Mouse (Mus musculus) limb, embryonic 15.5 days (tissue): ENCODE measurements around the gene Zgrf1. TPM values are rescaled to one million over a fixed set of nuclear protein-coding genes. Genes with fewer than 3 reads are reported as not detected.

Experiments
- ATAC-seq: fragments of 200-750 bp; cut with Nextera tagmentation; 2 replicates; pipeline ENCODE4 v1.8.0; 2017; ENCODE audit warnings: low read depth, moderate TSS enrichment; ENCODE audit not compliant: insufficient number of reproducible peaks, low FRiP score, low TSS enrichment
- H3K27ac ChIP-seq: fragments of 300-500 bp; sonication (generic); 2 replicates; pipeline ENCODE4 v1.5.1; 2015; ENCODE audit warnings: moderate library complexity, mild to moderate bottlenecking, inconsistent platforms
- H3K27me3 ChIP-seq: fragments of 300-500 bp; sonication (generic); 2 replicates; pipeline ENCODE4 v1.6.1; 2015; ENCODE audit warnings: inconsistent platforms
- H3K36me3 ChIP-seq: fragments of 300-500 bp; sonication (generic); 2 replicates; pipeline ENCODE4 v1.6.1; 2015; ENCODE audit warnings: inconsistent platforms
- H3K4me1 ChIP-seq: fragments of 300-500 bp; sonication (generic); 2 replicates; pipeline ENCODE4 v1.6.1; 2015; ENCODE audit warnings: inconsistent platforms
- H3K4me2 ChIP-seq: fragments of 300-500 bp; sonication (generic); 2 replicates; pipeline ENCODE4 v1.6.1; 2015; ENCODE audit warnings: mild to moderate bottlenecking, inconsistent platforms
- H3K4me3 ChIP-seq: fragments of 300-500 bp; sonication (generic); 2 replicates; pipeline ENCODE4 v1.5.1; 2015; ENCODE audit warnings: mild to moderate bottlenecking, inconsistent platforms
- H3K9ac ChIP-seq: fragments of 300-500 bp; sonication (generic); 2 replicates; pipeline ENCODE4 v1.6.1; 2015; ENCODE audit warnings: inconsistent platforms
- H3K9me3 ChIP-seq: fragments of 300-500 bp; sonication (generic); 2 replicates; pipeline ENCODE4 v1.6.1; 2016; ENCODE audit warnings: inconsistent platforms
- WGBS: fragments of 180-500 bp; shearing (Covaris S2); methylation state at CpG from one replicate; pipeline ENCODE4 v1.1.7; 2015; 5-methylcytosine and 5-hydroxymethylcytosine counted together
- polyA plus RNA-seq: library from polyadenylated mRNA; unstranded; fragments of >200 nt; fragmentation: Nextera tagmentation; extraction: Ambion mirVana; gene quantifications from 2 replicates; pipeline ENCODE4 v1.2.1, GENCODE M21; 2015

The Zgrf1 gene
- polyA plus RNA-seq, 1 experiment from 2014 or later, result 6.0 TPM

- Histone ChIP-seq H3K9ac (no peak overlapping the region), H3K27me3 (no peaks in the 10 kb centered on the region), H3K4me1 (no peaks in the 10 kb centered on the region), H3K27ac (no peak overlapping the region), H3K4me2 (no peak overlapping the region), H3K9me3 (no peaks in the 10 kb centered on the region), H3K36me3 (peaks cover 19% of the 10 kb centered on the region), H3K4me3 (no peak overlapping the region)
- no peak for ATAC-seq
- WGBS, result 66% methylated on average over 4 of the region's 4 CpGs
Measured at GRCm38 (mm10) chr3:127572557-127572956, 19.3 kb downstream of the Zgrf1 start.

- peaks cover 16% of the 10 kb centered on the region for H3K36me3 ChIP-seq
- WGBS, result 83% methylated on average over 1 of the region's 1 CpGs
Measured at GRCm38 (mm10) chr3:127597136-127597535, 43.8 kb downstream of the Zgrf1 start.

GRCm38 (mm10) chr3:127608109-127608508 lies 54.8 kb downstream of the Zgrf1 start:
- Histone ChIP-seq H3K27me3 (no peaks in the 10 kb centered on the region), H3K36me3 (peaks cover 30% of the 10 kb centered on the region)

More at GRCm38 (mm10) chr3:127597136-127597535, 43.8 kb downstream of the Zgrf1 start:
- H3K9me3 ChIP-seq, result no peaks in the 10 kb centered on the region
- no peaks in the 10 kb centered on the region for H3K4me1 ChIP-seq
- H3K4me3 ChIP-seq, result no peak overlapping the region
- H3K27me3 ChIP-seq, result no peaks in the 10 kb centered on the region
- H3K27ac ChIP-seq, result no peak overlapping the region
- no peak for ATAC-seq
- H3K4me2 ChIP-seq, result no peak overlapping the region
- H3K9ac ChIP-seq, result no peak overlapping the region

GRCm38 (mm10) chr3:127625296-127625695 lies 72.0 kb downstream of the Zgrf1 start:
- ATAC-seq, result no peak
- Histone ChIP-seq H3K27me3 (peaks cover 63% of the 10 kb centered on the region), H3K9me3 (no peaks in the 10 kb centered on the region), H3K4me2 (peak overlapping the region; percentile 75), H3K4me1 (peaks cover 21% of the 10 kb centered on the region), H3K36me3 (no peaks in the 10 kb centered on the region), H3K9ac (no peak overlapping the region), H3K4me3 (peak overlapping the region; percentile 43), H3K27ac (no peak overlapping the region)
- under 1% methylated on average over 36 of the region's 36 CpGs for WGBS

More at GRCm38 (mm10) chr3:127608109-127608508, 54.8 kb downstream of the Zgrf1 start:
- Histone ChIP-seq H3K4me2 (no peak overlapping the region), H3K9ac (no peak overlapping the region), H3K27ac (no peak overlapping the region), H3K9me3 (no peaks in the 10 kb centered on the region), H3K4me3 (no peak overlapping the region), H3K4me1 (no peaks in the 10 kb centered on the region)
- WGBS, result 92% methylated on average over 2 of the region's 2 CpGs
- ATAC-seq, result no peak

- no peak for ATAC-seq
- Histone ChIP-seq H3K27me3 (peaks cover 68% of the 10 kb centered on the region), H3K4me1 (peaks cover 21% of the 10 kb centered on the region), H3K27ac (no peak overlapping the region), H3K9me3 (no peaks in the 10 kb centered on the region), H3K9ac (no peak overlapping the region), H3K36me3 (no peaks in the 10 kb centered on the region), H3K4me2 (peak overlapping the region; percentile 75), H3K4me3 (peak overlapping the region; percentile 43)
- WGBS, result 1% methylated on average over 28 of the region's 28 CpGs
Measured at GRCm38 (mm10) chr3:127625701-127626399, 72.6 kb downstream of the Zgrf1 start.

GRCm38 (mm10) chr3:127626524-127626923 lies 73.2 kb downstream of the Zgrf1 start:
- H3K9me3 ChIP-seq, result no peaks in the 10 kb centered on the region
- ATAC-seq, result no peak
- no peaks in the 10 kb centered on the region for H3K36me3 ChIP-seq
- H3K4me2 ChIP-seq, result no peak overlapping the region
- peaks cover 74% of the 10 kb centered on the region for H3K27me3 ChIP-seq
- 9% methylated on average over 3 of the region's 3 CpGs for WGBS
- no peak overlapping the region for H3K9ac ChIP-seq
- no peak overlapping the region for H3K4me3 ChIP-seq
- no peak overlapping the region for H3K27ac ChIP-seq
- peaks cover 21% of the 10 kb centered on the region for H3K4me1 ChIP-seq

GRCm38 (mm10) chr3:127627151-127627955 lies 74.1 kb downstream of the Zgrf1 start:
- ATAC-seq, result no peak
- Histone ChIP-seq H3K27ac (no peak overlapping the region), H3K4me1 (peaks cover 24% of the 10 kb centered on the region), H3K27me3 (peaks cover 83% of the 10 kb centered on the region), H3K4me2 (no peak overlapping the region), H3K36me3 (no peaks in the 10 kb centered on the region), H3K4me3 (no peak overlapping the region), H3K9me3 (no peaks in the 10 kb centered on the region), H3K9ac (no peak overlapping the region)
- WGBS, result 2% methylated on average over 28 of the region's 28 CpGs

- peaks cover 30% of the 10 kb centered on the region for H3K4me1 ChIP-seq
- no peaks in the 10 kb centered on the region for H3K9me3 ChIP-seq
- ATAC-seq, result no peak
- under 1% methylated on average over 9 of the region's 9 CpGs for WGBS
- no peaks in the 10 kb centered on the region for H3K36me3 ChIP-seq
- H3K4me3 ChIP-seq, result peak overlapping the region; percentile 14; the same call in 1 of the 2 replicates
- H3K27ac ChIP-seq, result no peak overlapping the region
- H3K4me2 ChIP-seq, result 0 out of 2 replicates have a peak overlapping the region, but pooled peaks have one; percentile 10
- H3K27me3 ChIP-seq, result peaks cover 89% of the 10 kb centered on the region
- H3K9ac ChIP-seq, result no peak overlapping the region
Measured at GRCm38 (mm10) chr3:127627956-127628310, 74.6 kb downstream of the Zgrf1 start.

- Histone ChIP-seq H3K27ac (no peak overlapping the region), H3K9me3 (no peaks in the 10 kb centered on the region), H3K4me1 (peaks cover 36% of the 10 kb centered on the region), H3K36me3 (no peaks in the 10 kb centered on the region), H3K9ac (no peak overlapping the region), H3K27me3 (peaks cover 94% of the 10 kb centered on the region), H3K4me3 (peak overlapping the region; percentile 14; the same call in 1 of the 2 replicates), H3K4me2 (0 out of 2 replicates have a peak overlapping the region, but pooled peaks have one; percentile 10)
- WGBS, result 2% methylated on average over 37 of the region's 37 CpGs
- no peak for ATAC-seq
Measured at GRCm38 (mm10) chr3:127628311-127629184, 75.3 kb downstream of the Zgrf1 start.

- H3K9ac ChIP-seq, result no peak overlapping the region
- H3K4me2 ChIP-seq, result no peak overlapping the region
- no peak for ATAC-seq
- H3K4me3 ChIP-seq, result no peak overlapping the region
- no peaks in the 10 kb centered on the region for H3K9me3 ChIP-seq
- H3K36me3 ChIP-seq, result no peaks in the 10 kb centered on the region
- H3K27me3 ChIP-seq, result peaks cover 96% of the 10 kb centered on the region
- peaks cover 46% of the 10 kb centered on the region for H3K4me1 ChIP-seq
- H3K27ac ChIP-seq, result no peak overlapping the region
- WGBS, result 7% methylated on average over 1 of the region's 1 CpGs
Measured at GRCm38 (mm10) chr3:127630190-127630589, 76.9 kb downstream of the Zgrf1 start.

GRCm38 (mm10) chr3:127630735-127631372 lies 77.6 kb downstream of the Zgrf1 start:
- Histone ChIP-seq H3K4me2 (no peak overlapping the region), H3K36me3 (no peaks in the 10 kb centered on the region), H3K9ac (no peak overlapping the region), H3K27ac (no peak overlapping the region), H3K4me3 (no peak overlapping the region), H3K4me1 (peaks cover 42% of the 10 kb centered on the region), H3K9me3 (no peaks in the 10 kb centered on the region), H3K27me3 (peaks cover 94% of the 10 kb centered on the region)
- WGBS, result 6% methylated on average over 17 of the region's 17 CpGs
- no peak for ATAC-seq
